Mouse (Mus musculus) left cerebral cortex, postnatal 36 days (tissue): ENCODE results near the gene Man2a1. TPM values are rescaled to one million over a fixed set of nuclear protein-coding genes. Genes with fewer than 3 reads are reported as not detected.

ENCODE experiments used
- DNase-seq, 2 experiments: peaks; one replicate each; pipeline ENCODE4 v3.0.0; 2021 to 2022; ENCODE audit warnings: low spot score in 2 of 2, mixed read lengths in 1 of 2
- intact Hi-C: fragments of 180-260 bp; cut with DNase I; formaldehyde crosslinking; loops from one replicate; pipeline ENCODE4 v1.15.1; 2025
- total RNA-seq, 2 experiments: library from RNA; stranded (reverse); gene quantifications; 2 replicates each; pipeline ENCODE4 v1.2.3; 2021

Man2a1 gene
- total RNA-seq = 10 to 100 TPM; 20.4 to 21.2 TPM

DNA sequence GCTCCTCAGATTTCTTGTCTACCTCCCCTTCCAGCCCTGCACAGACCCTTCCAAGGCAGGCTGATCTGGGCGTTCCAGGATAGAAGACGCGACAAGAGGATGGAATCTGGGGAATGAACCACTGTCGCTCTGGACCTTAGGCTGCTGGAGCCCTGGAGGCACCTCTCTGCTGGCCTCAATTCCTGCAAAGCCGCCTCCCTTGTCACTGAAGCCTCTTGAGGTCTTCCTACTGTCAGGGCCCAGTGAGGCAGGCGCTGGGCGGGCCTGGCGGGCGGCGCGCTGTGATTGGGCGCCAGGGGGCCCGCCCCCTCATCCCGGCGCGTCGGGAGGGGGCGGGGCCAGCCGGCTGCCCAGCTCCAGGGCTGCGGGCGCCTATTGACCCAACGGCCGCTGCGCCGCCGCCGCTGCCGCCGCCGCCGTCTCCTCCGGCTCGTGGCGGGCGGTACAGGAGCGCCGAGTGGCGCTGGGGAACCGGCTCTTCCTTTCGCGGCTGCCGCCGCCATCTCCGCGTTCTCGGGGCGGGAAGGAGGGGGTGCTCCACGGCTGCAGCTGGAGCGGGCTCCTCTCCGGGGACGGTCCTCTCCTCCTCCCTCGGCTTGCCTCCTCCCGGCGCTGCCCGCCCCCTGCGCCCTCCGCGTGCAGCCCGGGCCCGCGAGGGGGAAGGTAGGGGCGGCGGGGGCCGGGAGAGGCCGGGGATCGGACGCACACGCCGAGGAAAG lies at the start of gene Man2a1:
Man2a1 (plus strand) TSS at position 365 of the 719 bp plus-strand sequence.
- DNase-seq = peak; percentile 87 to 92
- intact Hi-C loops = loop anchor here (5.0 kb wide), 3 partner anchors 268 to 962 kb away; partner anchors contain the start of gene Pja2

DNA sequence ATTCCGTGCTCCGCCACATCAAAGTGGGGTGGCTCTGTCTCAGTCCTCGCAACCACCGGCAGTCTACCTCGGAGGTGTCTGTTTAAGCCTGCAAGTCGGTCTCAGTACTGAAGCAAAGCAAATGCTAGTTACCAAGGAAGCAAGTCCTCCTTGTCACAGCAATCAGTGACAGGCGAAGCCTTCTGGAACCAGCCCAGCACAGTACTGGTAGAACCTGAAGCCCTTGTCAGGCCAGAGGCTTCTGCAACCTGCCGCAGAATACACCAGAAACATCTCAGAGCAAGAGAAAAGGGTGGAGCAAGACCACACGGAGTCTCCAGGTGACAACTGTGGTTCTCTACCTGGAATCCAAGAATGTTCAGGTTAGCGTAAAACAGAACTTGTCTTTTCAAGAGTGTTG lies 47.2 kb upstream of the Man2a1 start:
- no peak for DNase-seq
- intact Hi-C loops = no loop called here

DNA sequence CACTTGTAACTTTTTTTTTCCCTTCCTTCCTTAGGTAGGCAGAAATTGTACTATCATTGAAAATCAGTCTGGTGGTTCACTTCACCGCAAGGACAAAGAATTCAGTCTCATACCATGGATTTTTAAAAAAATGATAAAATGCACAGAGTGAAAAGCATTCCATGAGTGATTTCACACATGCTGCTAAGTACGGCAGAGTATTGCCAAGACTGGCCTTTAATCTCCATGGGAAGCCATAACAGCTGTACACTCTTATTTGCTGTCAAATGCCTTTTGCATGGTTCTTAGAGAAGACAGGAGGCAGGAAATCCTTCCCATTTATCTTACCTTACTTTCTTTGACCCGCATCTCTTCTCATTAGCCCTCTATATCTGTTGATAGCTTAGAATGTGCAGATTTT lies 45.6 kb upstream of the Man2a1 start:
- intact Hi-C loops = no loop called here
- no peak for DNase-seq

DNA sequence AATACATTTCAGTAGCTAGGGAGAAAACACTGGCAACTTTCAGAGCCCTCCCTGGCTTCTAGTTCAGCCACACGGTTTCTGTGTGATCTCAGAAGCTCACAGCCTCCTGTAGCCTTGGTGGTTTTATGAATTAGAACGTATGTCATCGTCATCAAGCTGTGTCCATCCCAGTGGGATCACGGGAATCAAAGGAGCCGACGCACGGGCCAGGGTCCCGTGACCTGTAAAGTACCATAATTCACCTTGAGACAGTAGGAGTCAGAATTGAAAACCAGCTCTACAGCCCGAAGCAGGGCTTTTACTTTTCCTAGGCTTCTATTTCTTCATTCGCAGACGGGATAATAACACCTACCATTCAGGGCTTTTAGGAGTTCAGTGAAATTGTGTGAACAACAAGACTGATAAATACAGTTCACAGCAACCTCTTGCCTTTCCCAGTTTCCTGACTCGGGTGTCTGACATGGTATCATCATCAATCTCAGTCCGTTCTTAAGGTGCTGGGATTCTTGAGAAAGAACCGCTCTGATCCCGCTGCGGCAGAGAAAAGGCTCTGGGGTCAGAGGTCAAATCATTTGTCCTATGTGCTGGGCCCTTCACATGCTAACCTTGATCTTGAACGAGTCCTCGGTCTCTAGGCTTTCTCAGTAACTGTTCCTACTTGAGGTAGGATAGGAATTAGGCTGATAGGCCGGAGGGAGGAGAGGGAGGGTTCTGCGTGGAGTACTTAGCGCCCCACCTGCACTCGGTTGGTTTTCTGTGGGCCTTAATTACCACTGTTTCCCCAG lies 43.7 kb upstream of the Man2a1 start:
- intact Hi-C loops = no loop called here
- DNase-seq = no peak

DNA sequence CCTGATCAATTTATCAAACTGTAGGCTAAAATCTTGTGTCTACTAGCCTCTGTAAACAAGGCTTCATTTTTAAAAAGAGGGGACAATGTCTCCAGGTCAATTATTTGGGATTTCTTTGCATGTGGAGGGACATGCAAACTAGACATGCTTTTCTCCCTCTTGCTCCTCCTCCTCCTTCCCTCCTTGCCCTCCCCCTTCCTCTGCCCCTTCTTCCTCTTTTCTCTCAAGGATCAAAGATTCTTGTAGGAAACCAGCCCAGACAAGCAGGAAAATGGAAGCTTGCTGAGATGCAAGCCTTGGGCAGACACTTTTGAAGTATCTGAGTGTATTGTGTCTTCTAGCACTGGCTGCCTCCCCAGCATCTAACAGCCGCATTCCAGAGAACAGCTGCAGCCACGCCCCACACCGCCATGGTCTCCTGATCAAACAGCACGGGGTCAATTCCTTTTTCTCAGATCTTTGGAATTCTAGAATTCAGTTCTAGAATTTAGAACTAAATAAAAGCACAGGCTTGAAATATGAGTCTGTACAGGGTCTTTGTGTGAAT lies 41.5 kb upstream of the Man2a1 start:
- intact Hi-C loops = no loop called here
- DNase-seq = no peak

DNA sequence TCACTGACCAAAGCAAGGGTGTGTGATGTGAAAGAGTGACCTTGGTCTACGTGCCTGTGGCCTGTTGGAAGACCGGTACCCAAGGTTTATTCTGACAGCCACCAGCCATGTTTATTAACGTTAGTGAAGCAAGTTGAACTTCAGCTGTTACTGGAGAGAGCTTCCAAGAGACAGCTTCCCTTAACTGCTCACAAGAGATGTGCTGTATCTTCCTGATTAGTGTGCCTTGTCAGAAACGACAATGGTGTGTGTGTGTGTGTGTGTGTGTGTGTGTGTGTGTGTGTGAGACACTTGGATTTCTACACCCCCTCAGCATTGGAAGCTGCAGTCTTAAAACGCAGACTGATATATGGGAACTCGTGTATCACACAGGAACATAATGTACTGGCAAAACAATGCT lies 34.1 kb upstream of the Man2a1 start:
- intact Hi-C loops = no loop called here
- no peak for DNase-seq

DNA sequence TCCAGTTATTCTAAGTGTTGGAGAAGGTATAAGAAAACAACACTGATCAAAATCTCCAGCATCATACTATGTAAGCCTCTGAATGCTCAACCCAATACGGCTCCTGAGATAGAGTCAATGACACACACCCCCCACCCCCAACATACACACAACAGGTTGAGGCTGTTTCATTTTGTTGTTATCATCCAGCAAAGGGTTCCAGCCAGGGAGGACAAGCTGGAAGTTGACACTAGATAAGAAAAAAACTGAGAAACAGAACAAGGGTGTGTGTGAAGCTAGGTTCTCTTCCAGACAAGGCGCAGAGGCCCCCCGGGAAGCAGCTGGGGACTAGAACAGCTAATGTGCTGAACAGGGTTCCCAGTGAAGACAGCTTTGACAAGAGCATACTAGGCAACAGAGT lies 33.0 kb upstream of the Man2a1 start:
- DNase-seq = no peak
- intact Hi-C loops = no loop called here

DNA sequence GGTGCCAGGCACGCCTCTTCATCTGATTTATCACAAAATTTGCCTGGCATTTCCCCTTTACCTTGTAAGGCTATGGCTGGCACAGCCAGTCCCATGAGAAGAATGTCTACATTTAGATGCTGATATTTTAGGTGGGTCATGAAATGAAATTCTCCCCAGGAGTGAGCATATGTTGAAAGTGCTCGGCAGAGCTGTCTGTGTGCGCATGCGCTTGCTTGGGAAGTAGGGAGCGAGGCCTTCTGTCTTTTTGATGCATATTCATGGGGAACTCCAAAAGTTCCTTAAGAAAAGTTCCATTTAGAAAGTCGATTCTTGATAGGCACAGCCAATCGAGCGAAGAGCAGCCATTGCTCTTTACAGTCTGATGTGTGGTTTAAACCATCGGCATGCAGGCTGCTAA lies 26.6 kb upstream of the Man2a1 start:
- DNase-seq = no peak
- intact Hi-C loops = no loop called here

DNA sequence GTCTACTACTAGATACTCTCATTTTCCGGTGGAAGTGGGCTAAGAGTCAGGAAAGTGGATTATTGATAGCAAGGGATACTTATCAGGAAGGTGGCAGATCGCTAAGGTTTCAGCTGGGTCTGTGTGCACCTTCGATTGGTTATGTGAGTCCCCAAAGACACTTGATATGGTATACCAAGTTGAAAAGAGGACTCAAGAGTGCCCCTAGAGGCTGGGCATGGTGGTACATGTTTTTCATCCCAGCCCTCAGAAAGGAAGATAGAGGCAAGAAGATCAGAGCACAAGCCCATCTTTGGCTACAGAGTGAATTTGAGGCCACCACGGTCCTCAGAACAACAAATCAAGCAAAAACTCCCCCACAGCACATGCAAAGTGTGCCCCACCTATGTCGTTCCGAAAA lies 25.3 kb upstream of the Man2a1 start:
- intact Hi-C loops = no loop called here
- DNase-seq = no peak

DNA sequence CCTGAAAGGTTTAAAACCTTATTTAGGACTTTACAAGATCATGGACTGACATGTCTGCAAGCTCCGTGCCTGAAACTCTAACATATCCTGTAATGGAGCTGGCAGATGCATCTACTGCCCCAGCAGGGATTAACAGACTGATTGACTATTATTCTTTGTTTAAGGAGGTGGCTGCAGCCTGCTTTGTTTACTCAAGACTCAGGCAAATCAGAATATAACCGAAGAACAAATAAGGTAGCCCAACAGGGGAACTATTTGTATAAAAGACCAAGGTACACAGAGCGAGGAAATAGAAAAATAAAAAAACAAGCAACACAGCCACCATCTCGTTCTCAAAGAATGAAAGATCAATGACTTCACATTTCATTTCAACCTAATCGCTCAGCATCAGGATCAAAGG lies 23.1 kb upstream of the Man2a1 start:
- intact Hi-C loops = no loop called here
- DNase-seq = no peak

DNA sequence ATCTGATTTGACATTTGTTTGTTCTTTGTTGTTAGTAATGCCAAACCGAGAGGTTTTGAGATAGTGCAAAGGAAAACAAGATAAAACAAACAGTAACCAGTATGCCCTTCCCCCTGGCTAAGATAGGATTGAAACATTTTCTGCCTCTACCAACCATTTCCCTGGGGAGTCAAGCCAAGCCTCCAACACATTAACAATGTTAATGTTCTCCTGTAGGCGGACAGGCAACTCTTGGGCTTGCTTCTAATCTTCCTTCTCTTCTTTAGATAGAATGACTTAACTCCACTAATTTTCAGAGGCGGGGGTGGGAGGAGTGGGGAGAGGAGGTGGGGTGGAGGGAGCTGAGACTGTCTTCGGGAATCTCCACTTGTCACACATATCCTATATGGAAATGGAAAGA lies 22.2 kb upstream of the Man2a1 start:
- intact Hi-C loops = no loop called here
- DNase-seq = no peak

DNA sequence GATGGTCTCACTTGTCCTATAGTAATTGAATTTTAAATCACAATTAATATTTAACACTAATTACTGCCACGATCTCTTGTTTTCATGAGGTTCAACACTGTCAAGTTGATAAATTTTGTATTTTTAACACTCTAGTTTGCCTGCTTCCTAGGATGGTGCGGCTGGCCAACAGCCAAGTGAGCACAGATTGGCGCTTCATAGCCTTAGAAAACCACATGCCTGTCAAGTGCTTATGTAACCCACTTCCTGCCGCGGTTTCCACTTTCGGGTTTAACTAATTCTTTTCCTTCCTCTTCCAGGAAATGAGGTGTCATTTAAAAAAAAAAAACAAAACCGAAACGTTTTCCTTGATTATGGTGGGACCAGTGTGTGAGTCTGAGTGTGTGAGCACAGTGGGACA lies 20.8 kb upstream of the Man2a1 start:
- no peak for DNase-seq
- intact Hi-C loops = no loop called here

DNA sequence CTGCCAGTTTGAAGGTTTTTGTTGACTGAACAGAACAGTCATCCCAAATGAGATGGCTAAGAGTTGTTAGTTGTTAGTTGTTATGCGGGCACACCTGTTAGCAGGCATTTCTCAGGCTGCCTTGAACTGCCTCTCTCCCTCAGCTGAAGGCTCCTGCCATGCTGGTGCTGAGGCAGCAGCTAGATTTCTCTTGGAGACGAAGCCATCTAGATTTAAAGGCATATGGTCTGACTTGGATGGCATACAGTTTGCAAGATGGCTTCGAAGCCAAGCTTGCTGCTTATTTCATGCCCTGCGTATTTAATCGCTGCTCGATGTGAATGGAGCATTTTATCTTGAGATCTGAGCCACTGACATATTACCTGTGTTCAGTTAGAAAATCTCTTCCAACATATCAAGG lies 19.4 kb upstream of the Man2a1 start:
- no peak for DNase-seq

DNA sequence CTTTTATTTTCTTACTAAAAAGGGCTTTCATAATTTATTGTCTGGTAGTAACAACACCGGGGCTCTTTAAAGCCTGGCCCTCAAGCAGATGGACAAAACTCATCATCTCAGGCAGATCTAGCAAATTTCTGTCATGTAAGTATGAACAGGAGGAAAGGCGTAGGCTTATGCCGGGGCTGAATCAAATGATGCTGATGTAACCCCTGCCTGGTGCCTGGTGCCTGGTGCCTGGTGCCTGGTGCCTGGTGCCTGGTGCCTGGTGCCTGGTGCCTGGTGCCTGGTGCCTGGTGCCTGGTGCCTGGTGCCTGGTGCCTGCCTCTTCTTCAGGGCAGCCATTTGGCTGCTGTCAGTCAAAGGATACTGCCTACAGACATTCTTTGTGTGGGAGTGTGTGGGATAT lies 18.6 kb upstream of the Man2a1 start:
- no peak for DNase-seq
- intact Hi-C loops = no loop called here

More for the DNA sequence above, 19.4 kb upstream of the Man2a1 start:
- intact Hi-C loops = no loop called here

DNA sequence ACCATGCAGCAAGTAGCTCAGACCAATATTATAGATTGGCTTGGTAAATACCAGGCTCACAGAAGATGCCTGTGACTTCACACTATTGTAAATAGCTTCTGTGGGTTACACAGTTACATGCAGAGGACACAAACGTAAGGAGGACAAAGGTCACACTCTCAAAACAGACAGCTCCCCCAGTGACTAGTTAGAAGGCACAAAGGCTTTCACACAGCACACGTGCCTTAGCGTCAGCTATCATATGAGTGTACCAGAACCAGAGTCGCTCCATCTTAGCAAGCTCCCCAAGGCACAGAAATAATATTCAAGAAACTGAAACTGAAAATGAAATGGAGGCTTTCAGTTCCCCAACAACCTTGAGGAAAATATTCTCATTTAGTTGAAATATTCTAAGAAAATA lies 10.1 kb upstream of the Man2a1 start:
- intact Hi-C loops = loop anchor here (10.0 kb wide), 1 partner anchor 636 kb away; no protein-coding TSS in a partner anchor
- no peak for DNase-seq

DNA sequence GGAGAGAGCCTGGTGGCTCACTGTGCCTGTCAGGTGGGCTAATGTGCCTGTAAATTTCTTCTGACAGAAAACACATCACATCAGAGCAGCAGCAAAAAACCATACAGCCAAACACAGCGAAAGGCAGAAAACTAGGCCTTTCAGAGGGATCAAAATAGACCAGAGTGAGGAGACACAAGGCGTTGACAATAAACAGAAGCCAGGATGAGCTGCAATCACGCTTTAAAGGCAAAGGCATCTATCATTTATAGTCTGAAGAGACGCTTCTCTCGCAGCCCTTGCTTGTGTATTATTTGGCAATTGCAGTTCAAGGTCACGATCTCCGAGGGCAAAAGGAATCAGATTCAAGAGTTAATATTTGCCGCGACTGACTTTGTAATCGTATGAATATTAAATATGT lies 9.2 kb upstream of the Man2a1 start:
- intact Hi-C loops = loop anchor here (10.0 kb wide), 1 partner anchor 637 kb away; no protein-coding TSS in a partner anchor
- DNase-seq = no peak

DNA sequence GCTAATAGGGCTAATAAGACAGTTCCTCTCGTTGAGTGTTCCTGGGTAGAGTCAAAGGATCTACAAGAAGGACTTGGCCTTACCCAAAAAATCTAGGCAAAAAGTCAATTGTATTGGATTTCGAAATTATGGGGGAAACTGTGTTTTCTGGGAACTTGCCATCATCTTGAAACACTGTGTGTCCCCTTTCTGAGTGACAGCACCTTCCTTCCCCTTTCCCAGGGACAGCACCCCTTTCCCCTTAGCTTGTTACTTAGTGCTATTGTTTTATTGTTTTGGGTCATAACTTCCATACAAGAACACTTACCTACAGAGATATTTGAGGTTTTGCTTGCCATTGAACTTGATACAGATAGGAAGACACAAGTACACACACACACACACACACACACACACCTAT lies 8.2 kb upstream of the Man2a1 start:
- DNase-seq = no peak
- intact Hi-C loops = loop anchor here (10.0 kb wide), 1 partner anchor 638 kb away; no protein-coding TSS in a partner anchor

DNA sequence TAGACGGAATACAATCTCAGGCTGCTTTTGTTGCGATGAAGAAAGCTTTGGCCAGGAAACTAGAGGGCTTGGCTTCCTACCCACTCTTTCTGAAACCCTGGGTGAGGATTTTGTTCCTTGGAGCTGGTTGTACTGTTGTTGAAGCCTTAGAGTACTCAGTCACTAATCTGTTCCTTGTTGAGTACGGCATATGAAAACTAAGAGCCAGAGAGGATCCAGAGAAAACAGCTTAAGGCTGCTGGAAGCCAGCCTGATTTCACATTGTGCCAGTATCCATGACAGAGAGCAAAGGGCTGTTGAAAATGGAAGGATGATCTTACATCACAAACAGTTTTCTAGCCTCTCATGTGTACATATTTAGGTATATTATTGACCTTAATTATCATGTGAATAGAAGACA lies 7.7 kb upstream of the Man2a1 start:
- DNase-seq = no peak
- intact Hi-C loops = loop anchor here (10.0 kb wide), 1 partner anchor 638 kb away; no protein-coding TSS in a partner anchor

DNA sequence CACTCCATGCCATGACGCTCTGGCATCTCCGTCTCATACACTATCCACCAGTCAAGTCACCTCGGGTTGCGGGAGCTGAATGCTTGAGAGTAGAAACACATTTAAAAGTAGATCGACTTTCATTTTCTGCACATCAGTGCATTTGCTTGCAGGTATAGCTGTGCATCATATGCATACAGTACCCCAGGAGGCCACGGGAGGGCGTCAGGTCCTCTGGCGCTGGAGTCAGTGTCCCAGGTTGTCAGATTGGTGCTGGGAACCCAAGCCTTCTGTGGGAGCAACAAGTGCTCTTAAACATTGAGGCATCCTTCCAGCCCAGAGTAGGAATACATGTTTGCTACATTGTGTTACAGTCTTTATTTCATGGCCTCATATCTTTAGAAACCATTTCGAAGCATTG lies 2.8 kb upstream of the Man2a1 start:
- intact Hi-C loops = loop anchor here (5.0 to 10.0 kb wide), 2 partner anchors 95 to 643 kb away; no protein-coding TSS in a partner anchor
- no peak for DNase-seq

DNA sequence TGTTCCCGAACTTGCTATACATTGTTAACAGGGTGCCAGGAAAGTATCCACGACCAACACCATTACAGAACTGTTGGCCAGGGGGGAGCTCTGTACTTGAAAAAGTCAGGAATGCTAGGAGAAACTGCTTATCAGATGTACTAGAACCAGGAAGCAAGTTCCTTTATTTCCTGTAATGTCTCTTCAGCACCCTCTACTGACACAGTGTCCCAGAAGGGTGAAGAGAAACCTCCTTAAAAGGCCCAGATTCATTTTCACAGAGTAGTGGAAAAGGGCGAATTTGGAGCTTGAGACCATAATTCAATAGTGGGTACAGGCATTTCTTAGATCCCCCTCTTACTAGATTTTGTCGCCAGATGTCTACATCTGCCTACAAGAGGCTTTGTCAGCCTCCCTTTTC lies 620 bp upstream of the Man2a1 start:
- intact Hi-C loops = loop anchor here (5.0 to 10.0 kb wide), 5 partner anchors 98 to 962 kb away; partner anchors contain the start of gene Pja2
- no peak for DNase-seq
